Mouse (Mus musculus) heart, embryonic 16.5 days (tissue): ENCODE measurements around the gene Inka2. TPM values are rescaled to one million over a fixed set of nuclear protein-coding genes. Genes with fewer than 3 reads are reported as not detected.
"Not testable (repeated sequence)": the region's sequence is repeated elsewhere in the genome, so short reads cannot be mapped to it uniquely, and the experiment has no call there.

Experiments
- ATAC-seq: fragments of 200-750 bp; cut with Nextera tagmentation; replicated peaks from 2 replicates; pipeline ENCODE4 v1.8.0; 2017; ENCODE audit warnings: moderate number of reproducible peaks; ENCODE audit not compliant: insufficient read depth, low FRiP score; ENCODE audit errors: extremely low read depth
- H3K27ac ChIP-seq: fragments of 300-500 bp; sonication (generic); 2 replicates; pipeline ENCODE4 v1.5.1; 2014; ENCODE audit warnings: mild to moderate bottlenecking, low read length, control low read depth, moderate library complexity
- H3K27me3 ChIP-seq: fragments of 300-500 bp; sonication (generic); 2 replicates; pipeline ENCODE4 v1.6.1; 2014; ENCODE audit warnings: low read length, mixed read lengths; ENCODE audit not compliant: control insufficient read depth, insufficient read depth
- H3K36me3 ChIP-seq: fragments of 300-500 bp; sonication (generic); 2 replicates; pipeline ENCODE4 v1.6.1; 2014; ENCODE audit not compliant: control insufficient read depth, insufficient read depth
- H3K4me1 ChIP-seq: fragments of 300-500 bp; sonication (generic); 2 replicates; pipeline ENCODE4 v1.6.1; 2014; ENCODE audit warnings: low read length, mixed read lengths; ENCODE audit not compliant: control insufficient read depth, insufficient read depth
- H3K4me2 ChIP-seq: fragments of 300-500 bp; sonication (generic); 2 replicates; pipeline ENCODE4 v1.6.1; 2014; ENCODE audit warnings: low read depth, mild to moderate bottlenecking, control low read depth, low read length
- H3K4me3 ChIP-seq: fragments of 300-500 bp; sonication (generic); 2 replicates; pipeline ENCODE4 v1.5.1; 2014; ENCODE audit warnings: mild to moderate bottlenecking, control low read depth, low read length
- H3K9ac ChIP-seq: fragments of 300-500 bp; sonication (generic); 2 replicates; pipeline ENCODE4 v1.6.1; 2014; ENCODE audit warnings: low read length, control low read depth
- H3K9me3 ChIP-seq: fragments of 300-500 bp; sonication (generic); replicated peaks from 2 replicates; pipeline ENCODE4 v1.6.1; 2016; ENCODE audit warnings: low read length; ENCODE audit not compliant: control insufficient read depth
- WGBS: fragments of 180-500 bp; shearing (Covaris S2); extraction: QIAGEN DNeasy Blood & Tissue Kit; methylation state at CpG from one replicate; pipeline ENCODE4 v1.1.7; 2014; 5-methylcytosine and 5-hydroxymethylcytosine counted together
- polyA plus RNA-seq: library from polyadenylated mRNA; unstranded; fragments of >200 nt; fragmentation: Nextera tagmentation; extraction: Ambion mirVana; gene quantifications from 2 replicates; pipeline ENCODE4 v1.2.1, GENCODE M21; 2015

Gene Inka2
- polyA plus RNA-seq, 1 experiment from 2014 or later = 3.3 TPM

- Histone ChIP-seq H3K9me3 (no peaks in the 10 kb centered on the region), H3K27me3 (no peaks in the 10 kb centered on the region), H3K36me3 (no peaks in the 10 kb centered on the region), H3K4me2 (peak overlapping the region; percentile 55), H3K9ac (peak overlapping the region; percentile 66), H3K4me3 (peak overlapping the region; percentile 32), H3K27ac (peak overlapping the region; percentile 95), H3K4me1 (peaks cover 37% of the 10 kb centered on the region)
- 23% methylated on average over 20 of the region's 20 CpGs for WGBS
- ATAC-seq = peak; percentile 86
These were observed 8.7 kb upstream of the Inka2 start for GRCm38 (mm10) chr3:105695476-105696386.

- no peak for ATAC-seq
- Histone ChIP-seq H3K9me3 (no peaks in the 10 kb centered on the region), H3K27ac (peak overlapping the region; percentile 95), H3K27me3 (no peaks in the 10 kb centered on the region), H3K36me3 (no peaks in the 10 kb centered on the region), H3K4me2 (peak overlapping the region; percentile 55), H3K4me1 (peaks cover 45% of the 10 kb centered on the region), H3K4me3 (peak overlapping the region; percentile 32), H3K9ac (peak overlapping the region; percentile 66)
- 56% methylated on average over 17 of the region's 17 CpGs for WGBS
These were observed 7.8 kb upstream of the Inka2 start for GRCm38 (mm10) chr3:105696387-105697147.

- Histone ChIP-seq H3K4me3 (no peak overlapping the region), H3K9me3 (no peaks in the 10 kb centered on the region), H3K36me3 (no peaks in the 10 kb centered on the region), H3K27ac (no peak overlapping the region), H3K9ac (no peak overlapping the region), H3K4me1 (peaks cover 51% of the 10 kb centered on the region), H3K4me2 (no peak overlapping the region), H3K27me3 (no peaks in the 10 kb centered on the region)
- WGBS = 84% methylated on average over 5 of the region's 5 CpGs
- no peak for ATAC-seq
These were observed 7.3 kb upstream of the Inka2 start for GRCm38 (mm10) chr3:105697148-105697441.

GRCm38 (mm10) chr3:105698311-105698710 lies 6.1 kb upstream of the Inka2 start:
- Histone ChIP-seq H3K27ac (no peak overlapping the region), H3K4me1 (peaks cover 52% of the 10 kb centered on the region)

GRCm38 (mm10) chr3:105699241-105699933 lies 5.0 kb upstream of the Inka2 start:
- H3K27ac ChIP-seq = peak overlapping the region; percentile 81

More at GRCm38 (mm10) chr3:105698311-105698710, 6.1 kb upstream of the Inka2 start:
- Histone ChIP-seq H3K36me3 (no peaks in the 10 kb centered on the region), H3K27me3 (no peaks in the 10 kb centered on the region), H3K4me3 (no peak overlapping the region), H3K9me3 (no peaks in the 10 kb centered on the region), H3K9ac (no peak overlapping the region), H3K4me2 (no peak overlapping the region)
- WGBS = 41% methylated on average over 1 of the region's 1 CpGs
- no peak for ATAC-seq

GRCm38 (mm10) chr3:105700786-105701185 lies 3.6 kb upstream of the Inka2 start:
- not testable (repeated sequence) for ATAC-seq, H3K4me3 ChIP-seq, H3K9ac ChIP-seq, H3K36me3 ChIP-seq, H3K9me3 ChIP-seq, H3K27me3 ChIP-seq
- Histone ChIP-seq H3K4me1 (peaks cover 49% of the 10 kb centered on the region), H3K4me2 (peak overlapping the region; percentile 39), H3K27ac (peak overlapping the region; percentile 70)
- WGBS = 33% methylated on average over 1 of the region's 1 CpGs

More at GRCm38 (mm10) chr3:105699241-105699933, 5.0 kb upstream of the Inka2 start:
- 46% methylated on average over 3 of the region's 3 CpGs for WGBS
- H3K4me3 ChIP-seq = no peak overlapping the region
- no peaks in the 10 kb centered on the region for H3K9me3 ChIP-seq
- no peak overlapping the region for H3K9ac ChIP-seq
- ATAC-seq = peak; percentile 55
- H3K27me3 ChIP-seq = no peaks in the 10 kb centered on the region
- peaks cover 57% of the 10 kb centered on the region for H3K4me1 ChIP-seq
- H3K36me3 ChIP-seq = no peaks in the 10 kb centered on the region
- no peak overlapping the region for H3K4me2 ChIP-seq

GRCm38 (mm10) chr3:105701399-105701798 lies 3.0 kb upstream of the Inka2 start:
- Histone ChIP-seq H3K9ac (no peak overlapping the region; the same call in 1 of the 2 replicates), H3K36me3 (no peaks in the 10 kb centered on the region), H3K27me3 (no peaks in the 10 kb centered on the region), H3K4me2 (peak overlapping the region; percentile 39), H3K27ac (peak overlapping the region; percentile 70), H3K9me3 (no peaks in the 10 kb centered on the region), H3K4me1 (peaks cover 48% of the 10 kb centered on the region), H3K4me3 (no peak overlapping the region)
- peak; percentile 26; the same call in 1 of the 2 replicates for ATAC-seq
- WGBS = 22% methylated on average over 5 of the region's 5 CpGs

GRCm38 (mm10) chr3:105703571-105703970 lies 828 bp upstream of the Inka2 start:
- no peak for ATAC-seq
- 62% methylated on average over 6 of the region's 6 CpGs for WGBS
- no peak overlapping the region for H3K9ac ChIP-seq
- H3K27ac ChIP-seq = peak overlapping the region; percentile 72; the same call in 1 of the 2 replicates
- H3K9me3 ChIP-seq = no peaks in the 10 kb centered on the region
- peak overlapping the region; percentile 79 for H3K4me2 ChIP-seq
- H3K27me3 ChIP-seq = no peaks in the 10 kb centered on the region
- H3K4me3 ChIP-seq = no peak overlapping the region
- H3K4me1 ChIP-seq = peaks cover 51% of the 10 kb centered on the region
- H3K36me3 ChIP-seq = no peaks in the 10 kb centered on the region
